Mouse (Mus musculus): ENCODE measurements at regions not wholly inside any gene's neighbourhood (a gene's known extent, or its start where the extent isn't known, plus 50 kb on each side); places are given as distances from the start of the nearest gene placed in this dataset.
A peak's percentile ranks its signal among the peaks of the same experiment; 100 is the strongest.
"Not testable (repeated sequence)": the region's sequence is repeated elsewhere in the genome, so short reads cannot be mapped to it uniquely, and the experiment has no call there.

- peak; percentile 97 for ATAC-seq (replicated peaks; ENCODE audit: low read depth, poor library complexity, severe bottlenecking)
Observed at GRCm38 (mm10) chr13:19300320-19301011, 95.1 kb downstream of the Stard3nl start.

- no peak for ATAC-seq (replicated peaks; ENCODE audit: low read depth, poor library complexity, severe bottlenecking)
Observed at GRCm38 (mm10) chr13:19296325-19296724, 99.3 kb downstream of the Stard3nl start.

- no peak for ATAC-seq (replicated peaks; ENCODE audit: low read depth, poor library complexity, severe bottlenecking)
Observed at GRCm38 (mm10) chr13:19293041-19293440, 102.6 kb downstream of the Stard3nl start.

GRCm38 (mm10) chr13:19283161-19283560 lies 112.4 kb downstream of the Stard3nl start:
- ATAC-seq (replicated peaks; ENCODE audit: low read depth, poor library complexity, severe bottlenecking), result 0 out of 2 replicates have a peak, but pooled peaks have one; percentile 54

GRCm38 (mm10) chr13:19272548-19273295 lies 122.9 kb downstream of the Stard3nl start:
- ATAC-seq (replicated peaks; ENCODE audit: low read depth, poor library complexity, severe bottlenecking), result peak; percentile 100

DNA sequence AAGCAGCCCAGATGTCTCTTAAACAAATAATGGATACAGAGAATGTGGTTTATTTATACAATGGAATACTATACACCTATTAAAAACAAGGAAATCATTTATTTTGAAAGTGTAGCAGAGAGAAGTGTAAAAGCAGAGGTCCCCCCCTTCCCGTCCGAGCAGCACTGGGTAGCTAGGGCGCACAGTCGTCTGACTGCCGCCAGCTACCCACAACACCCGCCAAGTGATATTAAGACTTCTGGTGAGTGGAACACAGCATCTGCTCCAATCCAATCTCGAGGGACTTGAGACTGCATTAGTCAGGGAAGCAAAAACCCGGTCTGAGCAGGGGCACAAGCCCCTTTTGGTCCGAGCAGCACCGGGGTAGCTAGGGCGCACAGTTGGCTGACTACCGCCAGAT lies 130.6 kb downstream of the Stard3nl start:
- ATAC-seq (replicated peaks; ENCODE audit: low read depth, poor library complexity, severe bottlenecking), result not testable (repeated sequence)

DNA sequence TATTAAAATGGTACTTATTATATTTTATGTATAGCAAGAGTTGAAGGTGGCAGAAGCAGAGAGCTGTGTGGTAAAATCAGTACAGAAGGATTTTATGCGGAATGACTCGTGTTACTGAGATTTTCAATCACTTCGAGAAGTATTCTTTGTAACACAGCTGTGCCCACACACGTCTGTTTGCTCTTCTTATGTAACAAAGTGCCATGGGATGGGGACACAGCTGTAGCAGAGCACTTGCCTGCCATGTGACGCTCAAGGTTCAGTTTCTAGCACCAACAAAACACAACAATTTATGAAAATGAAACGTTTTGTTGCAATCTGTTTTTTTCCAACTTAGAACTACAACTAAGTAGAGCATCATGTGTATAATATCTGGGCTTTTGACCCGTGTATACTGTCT lies 149.0 kb downstream of the Stard3nl start:
- not testable (repeated sequence) for ATAC-seq (replicated peaks; ENCODE audit: low read depth, poor library complexity, severe bottlenecking)

- peak; percentile 73; the same call in 1 of the 2 replicates for ATAC-seq (replicated peaks; ENCODE audit: low read depth, poor library complexity, severe bottlenecking)
Observed at GRCm38 (mm10) chr13:19242580-19242979, 153.0 kb downstream of the Stard3nl start.

GRCm38 (mm10) chr13:19236340-19236739 lies 159.3 kb downstream of the Stard3nl start:
- peak; percentile 98 for ATAC-seq (replicated peaks; ENCODE audit: low read depth, poor library complexity, severe bottlenecking)

DNA sequence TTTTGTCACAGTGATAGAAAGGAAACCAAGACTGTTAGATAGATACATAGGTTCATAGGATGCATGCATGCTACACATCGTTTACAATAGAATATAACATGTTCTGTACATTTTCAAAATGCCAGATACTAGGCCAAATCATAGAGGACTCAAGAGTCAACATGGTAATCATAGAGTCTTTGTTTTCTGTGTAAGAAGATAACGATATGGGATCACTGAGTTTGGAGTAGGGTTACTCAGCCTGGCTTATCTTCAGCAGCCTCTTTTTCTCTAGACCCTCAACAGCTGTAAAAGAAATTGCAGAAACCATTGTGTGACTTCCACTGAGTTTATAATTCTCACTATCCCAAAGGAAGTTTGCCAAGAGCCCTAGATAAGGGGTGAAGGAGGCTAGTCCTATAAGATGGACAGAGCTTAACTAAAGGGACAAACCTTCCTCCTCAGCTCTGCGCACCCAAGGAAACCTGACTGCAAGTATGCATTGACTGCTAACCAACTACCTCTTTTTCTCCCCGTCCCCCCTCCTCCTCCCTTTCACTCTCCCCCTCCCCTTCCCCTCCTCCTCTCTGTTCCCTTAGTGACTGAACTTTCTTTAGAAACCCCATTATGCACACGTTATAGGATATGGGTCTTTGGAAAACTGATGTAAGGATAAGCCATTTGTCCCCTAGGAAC lies 160.8 kb downstream of the Stard3nl start:
- peak; percentile 71 for ATAC-seq (replicated peaks; ENCODE audit: low read depth, poor library complexity, severe bottlenecking)

DNA sequence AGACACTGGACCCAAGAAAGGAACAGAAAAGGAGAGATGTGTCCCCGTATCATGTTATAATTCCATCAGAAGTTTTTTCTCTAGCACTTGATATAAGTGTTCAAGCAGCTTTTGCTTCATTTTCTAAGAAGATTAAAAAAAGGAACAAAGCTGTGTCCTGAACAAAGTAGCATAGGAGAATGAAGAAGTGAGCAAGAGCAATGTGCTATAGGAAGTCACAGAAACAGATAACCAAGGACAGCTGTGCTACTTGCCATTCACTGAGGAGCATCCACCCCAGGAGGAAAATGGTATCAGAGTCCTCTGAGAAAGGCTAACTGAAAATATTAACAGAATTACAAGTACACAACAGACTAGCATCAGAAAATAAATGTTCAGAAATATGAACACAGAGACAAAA lies 175.6 kb downstream of the Stard3nl start:
- peak; percentile 65 for ATAC-seq (replicated peaks; ENCODE audit: low read depth, poor library complexity, severe bottlenecking)

DNA sequence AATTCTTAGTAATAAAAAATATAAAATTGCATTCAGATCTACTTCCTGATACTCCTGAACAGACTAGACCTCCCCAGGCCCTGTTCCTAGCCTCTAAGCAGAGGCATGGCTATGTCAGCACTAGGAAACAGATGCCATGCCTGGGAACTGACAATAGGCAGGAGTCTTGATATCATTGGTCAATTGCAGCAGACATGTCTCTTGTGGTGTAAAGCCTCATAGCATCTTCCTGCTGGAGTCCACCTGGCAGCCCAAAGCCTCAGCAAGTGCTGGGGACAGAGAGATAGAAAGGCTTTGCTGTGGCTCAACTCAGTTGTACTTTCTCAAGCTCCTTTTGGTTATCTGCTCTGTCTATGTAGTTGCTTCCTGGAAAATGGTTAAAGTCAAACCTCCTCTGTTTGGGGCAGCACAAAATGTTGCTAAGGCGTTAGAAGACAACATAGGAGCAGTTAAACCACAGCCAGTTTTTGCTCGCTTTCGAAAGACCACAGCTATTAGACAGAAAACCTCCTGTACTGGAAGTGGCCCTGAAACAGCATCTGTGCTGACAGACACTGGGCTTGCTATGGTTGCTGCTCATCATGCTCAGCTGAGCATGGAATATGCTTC lies 176.1 kb downstream of the Stard3nl start:
- ATAC-seq (replicated peaks; ENCODE audit: low read depth, poor library complexity, severe bottlenecking), result peak; percentile 92

- ATAC-seq (replicated peaks; ENCODE audit: low read depth, poor library complexity, severe bottlenecking), result peak; percentile 66
Observed at GRCm38 (mm10) chr13:19204669-19205068, 190.9 kb downstream of the Stard3nl start.

- not testable (repeated sequence) for ATAC-seq (replicated peaks; ENCODE audit: low read depth, poor library complexity, severe bottlenecking)
Observed at GRCm38 (mm10) chr13:19202320-19202719, 193.3 kb downstream of the Stard3nl start.

All from common myeloid progenitor, adult 5-6 weeks (primary cell).